Comparison of ENCODE assay signal across 3 mouse cellular contexts in genomic region chr2:158146971-158147370, GRCm38 (mm10).
"Had no signal": no experiment of that assay in that cellular context is flagged by ENCODE, and none has a peak within 500 bp of the region (broad histone marks: within the 10 kb centered on the region; RNA-seq: fewer than 3 reads in every experiment).

No protein-coding gene starts in this region.

- H3K9ac ChIP-seq: stomach, embryonic 15.5 days had no signal

- H3K27me3 ChIP-seq: stomach, embryonic 15.5 days had no signal

- H3K36me3 ChIP-seq: neural tube, embryonic 15.5 days; stomach, embryonic 15.5 days had no signal

- H3K27ac ChIP-seq: neural tube, embryonic 15.5 days; stomach, embryonic 15.5 days; stomach, postnatal 0 days had no signal

- H3K9me3 ChIP-seq: stomach, embryonic 15.5 days had no signal
